Mouse (Mus musculus) brain, embryonic 14.5 days (tissue): ENCODE data around the gene Gm17622.

ENCODE experiments used
- CTCF ChIP-seq: fragments of 200-500 bp; IDR thresholded peaks from 2 replicates; pipeline ENCODE4 v1.5.1; 2012; ENCODE audit warnings: inconsistent platforms, mild to moderate bottlenecking, moderate library complexity, borderline replicate concordance; ENCODE audit not compliant: insufficient read depth, insufficient read length; ENCODE audit errors: extremely low read depth
- POLR2A ChIP-seq: fragments of 200-500 bp; IDR thresholded peaks from 2 replicates; pipeline ENCODE4 v1.6.1; 2012; ENCODE audit warnings: mild to moderate bottlenecking, inconsistent platforms, borderline replicate concordance; ENCODE audit not compliant: poor library complexity, insufficient read depth, insufficient read length, severe bottlenecking; ENCODE audit errors: extremely low read depth

DNA sequence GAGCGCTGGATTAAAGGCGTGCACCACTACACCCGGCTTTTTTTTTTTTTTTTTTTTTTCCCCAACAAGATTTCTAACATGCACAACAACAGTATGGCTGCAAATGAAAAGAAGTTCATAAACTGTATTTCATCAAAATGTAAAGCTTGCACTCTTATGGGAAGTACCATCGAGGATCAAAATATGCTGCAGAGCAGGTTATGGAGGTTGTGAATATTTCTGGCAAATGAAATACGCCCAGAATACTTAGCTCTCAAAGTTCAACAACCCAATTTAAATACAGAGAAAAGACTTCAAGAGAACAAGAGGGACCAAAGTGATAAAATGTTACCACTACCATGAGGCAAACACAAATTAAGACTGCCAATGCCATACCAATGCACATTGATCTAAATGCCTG lies 21.9 kb upstream of the Gm17622 start:
- TF ChIP-seq CTCF (no peak), POLR2A (no peak)
